Mouse (Mus musculus): Measurements from ENCODE around the gene Ppia.
A peak's percentile ranks its signal among the peaks of the same experiment; 100 is the strongest.
"Not testable (repeated sequence)": the region's sequence is repeated elsewhere in the genome, so short reads cannot be mapped to it uniquely, and the experiment has no call there.

Gene Ppia

GRCm38 (mm10) chr11:6414751-6415550 lies at the start of gene Ppia:
Gene Ppia (plus strand): TSS chr11:6415443.
- peak; percentile 35 for DNase-seq (ENCODE audit: extremely low spot score)

GRCm38 (mm10) chr11:6365885-6366284 lies 49.4 kb upstream of the Ppia start:
- peak; percentile 79 for DNase-seq (ENCODE audit: extremely low spot score)

DNA sequence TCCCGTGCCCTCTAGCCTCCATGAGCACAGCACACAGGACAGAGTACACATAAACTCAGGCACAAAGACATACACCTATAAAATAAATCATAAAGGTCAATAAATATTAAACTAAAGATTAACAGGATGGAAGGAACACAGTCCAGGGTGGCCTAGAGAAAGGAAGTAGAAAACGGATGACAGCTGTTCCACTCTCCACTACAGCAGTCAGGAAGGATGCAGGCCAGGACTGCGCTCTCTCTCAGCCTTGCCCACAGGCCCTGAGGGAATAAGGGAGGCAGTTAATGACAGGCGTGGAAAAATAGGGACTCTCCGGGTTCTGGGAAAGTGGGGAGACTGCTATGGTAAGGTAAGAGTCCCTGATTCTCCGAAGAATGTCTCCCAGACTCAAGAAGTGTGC lies 48.8 kb upstream of the Ppia start:
- no peak for DNase-seq (ENCODE audit: extremely low spot score)

GRCm38 (mm10) chr11:6367156-6367555 lies 48.1 kb upstream of the Ppia start:
- DNase-seq (ENCODE audit: extremely low spot score) = peak; percentile 37

GRCm38 (mm10) chr11:6367986-6368385 lies 47.3 kb upstream of the Ppia start:
- not testable (repeated sequence) for DNase-seq (ENCODE audit: extremely low spot score)

DNA sequence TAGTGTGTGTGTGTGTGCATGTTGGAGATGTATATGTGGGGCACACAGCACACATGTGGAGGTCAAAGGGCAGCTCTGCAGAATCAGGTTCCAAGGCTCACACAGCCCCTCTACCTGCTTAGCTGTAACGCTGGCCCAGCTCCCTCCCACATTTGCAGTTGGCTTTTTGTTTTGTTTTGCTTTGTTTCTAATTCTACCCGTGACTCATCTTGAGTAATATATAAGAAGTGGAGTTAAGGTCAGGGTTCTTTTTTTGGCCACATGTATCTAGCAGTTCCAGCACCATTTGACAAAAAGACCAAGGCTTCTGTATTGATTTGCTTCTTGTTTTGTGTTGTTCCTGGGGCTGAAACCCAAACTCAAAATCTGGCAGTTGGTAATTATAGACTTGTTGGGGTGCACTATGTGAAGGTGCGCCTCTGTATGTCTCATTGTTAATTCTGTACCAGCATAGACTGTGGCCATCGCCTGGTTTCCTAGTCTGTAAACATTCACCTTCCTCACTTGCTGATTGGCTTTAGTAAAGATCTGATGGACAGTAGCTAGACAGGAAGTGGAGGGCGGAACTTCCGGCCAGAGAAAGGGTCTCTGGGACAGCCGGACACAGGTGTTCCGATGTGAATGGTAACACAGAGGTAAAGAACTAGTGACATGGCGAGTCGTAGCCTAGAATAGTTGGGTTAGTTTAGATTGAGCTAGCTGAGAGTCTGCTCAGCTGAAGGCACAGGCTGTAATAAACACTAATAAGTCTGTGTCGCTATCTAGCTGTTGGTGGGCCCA lies 43.7 kb upstream of the Ppia start:
- DNase-seq (ENCODE audit: extremely low spot score) = no peak

- DNase-seq (ENCODE audit: extremely low spot score) = no peak
Observed at GRCm38 (mm10) chr11:6372784-6373183, 42.5 kb upstream of the Ppia start.

DNA sequence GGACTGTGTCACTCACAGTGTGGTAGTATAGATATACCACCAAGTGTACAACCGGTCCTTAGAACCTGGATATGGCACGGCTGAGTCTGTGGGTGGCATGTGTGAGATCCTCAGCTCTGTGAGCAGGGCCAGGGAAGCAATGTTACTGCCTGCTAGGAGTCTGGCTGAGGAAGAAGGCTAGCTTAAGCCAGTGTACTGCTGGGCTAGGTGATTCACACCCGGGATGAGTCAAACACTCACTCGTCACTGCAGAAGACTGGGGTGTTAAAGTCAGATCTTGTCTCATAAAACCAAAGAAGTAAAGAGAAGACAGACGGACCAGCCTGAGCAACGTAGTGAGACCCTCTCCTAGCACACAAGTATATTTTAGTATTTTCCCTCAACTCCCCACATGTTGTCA lies 34.3 kb upstream of the Ppia start:
- DNase-seq (ENCODE audit: extremely low spot score) = no peak

DNA sequence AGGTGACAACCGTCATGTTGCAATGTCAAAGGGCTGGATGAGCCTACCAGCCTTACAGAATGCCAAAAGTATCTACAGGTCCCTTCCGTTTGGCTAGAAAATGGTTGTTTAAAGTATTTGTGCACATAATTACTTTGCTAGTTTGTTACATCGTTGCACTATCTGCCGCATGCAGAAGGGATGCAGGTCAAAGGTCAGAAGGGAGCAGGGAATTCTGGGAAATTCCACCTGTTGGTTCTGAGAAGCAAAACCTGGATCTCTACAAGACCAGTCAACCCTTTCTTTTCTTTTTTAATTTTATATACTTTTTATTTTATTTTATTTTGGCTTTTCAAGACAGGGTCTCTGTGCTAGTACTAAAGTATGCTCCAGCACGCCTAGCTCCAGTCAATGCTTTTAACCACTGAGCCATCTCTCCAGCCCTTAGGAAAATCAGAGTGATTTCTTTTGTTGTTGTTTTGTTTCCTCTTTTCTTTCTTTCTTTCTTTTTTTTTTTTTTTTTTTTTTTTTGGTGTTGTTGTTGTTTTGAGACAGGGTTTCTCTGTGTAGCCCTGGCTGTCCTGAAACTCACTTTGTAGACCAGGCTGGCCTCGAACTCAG lies 27.0 kb upstream of the Ppia start:
- no peak for DNase-seq (ENCODE audit: extremely low spot score)

DNA sequence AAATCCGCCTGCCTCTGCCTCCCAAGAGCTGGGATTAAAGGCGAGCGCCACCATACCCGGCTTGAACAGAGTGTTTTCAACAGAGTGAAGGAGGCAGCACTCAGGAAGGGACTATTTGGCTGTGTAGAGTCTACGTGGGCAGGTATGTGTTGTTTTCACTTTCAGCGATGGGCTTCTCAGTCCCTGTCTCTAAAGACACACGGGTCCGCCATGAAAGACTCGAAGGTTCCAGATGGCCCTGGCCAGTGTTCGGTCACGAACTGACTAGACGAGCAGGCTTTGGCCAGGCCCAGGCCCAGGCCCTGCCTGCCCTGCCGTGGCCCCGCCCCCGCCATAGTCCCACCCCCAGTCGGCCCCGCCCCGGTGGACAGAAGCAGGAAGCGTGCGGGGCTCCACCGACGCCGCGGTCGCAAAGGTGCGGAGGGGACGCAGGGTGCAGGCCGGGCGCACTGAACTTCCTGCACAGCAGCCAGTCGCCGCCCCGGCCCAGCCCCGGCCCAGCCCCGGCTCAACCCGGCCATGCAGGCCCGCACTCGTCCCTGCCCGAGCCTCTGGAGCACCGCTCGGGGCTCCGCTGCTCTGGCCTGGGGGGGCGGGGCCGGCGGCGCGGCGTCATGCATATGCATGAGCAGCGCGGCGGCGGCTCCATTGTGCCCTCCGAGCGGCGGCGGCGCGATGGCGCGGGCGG lies 26.4 kb upstream of the Ppia start, which contains the start of gene Zmiz2:
TSS of gene Zmiz2 (plus strand) at position 349 of the 688 bp plus-strand sequence.
- peak; percentile 97 for DNase-seq (ENCODE audit: extremely low spot score)

GRCm38 (mm10) chr11:6389483-6389921 lies 25.7 kb upstream of the Ppia start:
- DNase-seq (ENCODE audit: extremely low spot score) = peak; percentile 22

- no peak for DNase-seq (ENCODE audit: extremely low spot score)
Observed at GRCm38 (mm10) chr11:6390376-6391053, 24.7 kb upstream of the Ppia start.

DNA sequence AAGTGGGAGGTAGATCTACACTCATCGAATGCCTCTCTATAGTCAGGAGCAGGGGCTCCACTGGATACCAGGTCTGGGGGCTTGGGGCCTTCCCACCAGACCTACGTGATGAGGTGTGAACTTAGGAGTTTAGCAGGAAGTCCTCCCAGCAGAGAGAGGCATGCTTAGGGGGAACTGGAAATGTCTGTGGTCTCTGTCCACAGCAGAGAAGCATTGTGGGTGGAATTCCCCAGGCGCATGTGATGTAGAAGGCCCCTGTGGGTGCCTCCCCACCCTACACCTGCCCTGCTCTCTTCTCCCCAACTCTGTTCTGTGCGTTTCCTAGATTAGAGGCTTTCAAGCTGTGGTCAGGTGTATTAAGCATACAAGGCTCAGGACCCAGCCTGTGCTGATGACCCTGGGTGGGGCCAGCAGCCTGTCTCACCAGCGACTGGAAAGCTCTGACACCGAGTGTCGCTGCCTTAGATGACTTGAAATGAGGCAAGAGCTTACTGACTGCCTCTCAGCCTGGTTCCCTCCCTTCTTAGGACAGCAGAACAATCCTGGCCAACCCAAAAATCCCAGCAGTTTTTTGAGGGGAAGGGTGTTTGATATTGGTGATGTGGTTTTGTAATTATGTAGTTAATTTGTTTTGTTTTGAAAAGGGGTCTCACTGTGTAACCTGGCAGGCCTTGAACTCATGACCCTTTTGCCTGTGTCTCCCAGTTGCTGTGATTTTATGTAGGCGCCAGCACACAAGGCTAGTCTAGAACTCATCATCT lies 23.5 kb upstream of the Ppia start:
- no peak for DNase-seq (ENCODE audit: extremely low spot score)

DNA sequence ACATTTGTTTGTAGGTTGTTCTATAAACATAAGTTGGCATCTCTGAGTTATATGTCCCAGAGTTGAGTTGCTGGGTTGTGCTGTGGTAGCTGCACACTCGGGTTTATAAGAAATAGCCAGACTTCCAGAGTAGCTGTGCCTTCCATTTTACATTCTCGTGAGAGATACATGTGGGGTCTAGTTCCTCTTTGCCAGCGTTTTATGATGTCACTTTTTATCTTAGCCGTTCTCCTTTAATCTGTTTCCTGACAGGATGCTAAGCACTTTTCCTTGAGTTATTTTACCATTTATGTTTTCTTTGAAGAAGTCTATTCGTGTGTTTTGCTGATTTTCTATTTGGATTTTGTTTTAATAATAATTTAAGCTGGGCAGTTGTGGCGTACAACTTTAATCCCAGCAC lies 22.4 kb upstream of the Ppia start:
- DNase-seq (ENCODE audit: extremely low spot score) = no peak

DNA sequence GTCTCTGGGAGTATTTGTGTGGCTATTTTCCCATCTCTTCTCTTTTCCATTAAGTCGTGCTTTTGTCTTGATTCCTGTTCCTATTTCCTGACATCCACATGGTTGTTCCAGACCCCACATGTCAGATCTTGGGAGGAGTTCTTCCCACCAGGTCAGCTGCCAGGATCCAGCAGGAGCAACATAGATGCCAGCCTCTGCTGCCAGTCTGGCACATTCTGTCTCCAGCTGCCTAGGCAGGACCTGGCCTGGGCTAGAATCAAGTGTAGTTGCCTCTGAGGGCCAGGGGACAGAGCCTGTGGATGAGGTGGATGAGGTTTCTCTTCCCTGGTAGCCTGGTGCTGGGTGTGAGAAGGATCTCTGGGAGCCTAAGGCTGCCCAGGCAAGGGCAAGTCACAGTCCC lies 21.4 kb upstream of the Ppia start:
- DNase-seq (ENCODE audit: extremely low spot score) = no peak

- DNase-seq (ENCODE audit: extremely low spot score) = no peak
Observed at GRCm38 (mm10) chr11:6395565-6395964, 19.7 kb upstream of the Ppia start.

GRCm38 (mm10) chr11:6398141-6398540 lies 17.1 kb upstream of the Ppia start:
- DNase-seq (ENCODE audit: extremely low spot score) = no peak

DNA sequence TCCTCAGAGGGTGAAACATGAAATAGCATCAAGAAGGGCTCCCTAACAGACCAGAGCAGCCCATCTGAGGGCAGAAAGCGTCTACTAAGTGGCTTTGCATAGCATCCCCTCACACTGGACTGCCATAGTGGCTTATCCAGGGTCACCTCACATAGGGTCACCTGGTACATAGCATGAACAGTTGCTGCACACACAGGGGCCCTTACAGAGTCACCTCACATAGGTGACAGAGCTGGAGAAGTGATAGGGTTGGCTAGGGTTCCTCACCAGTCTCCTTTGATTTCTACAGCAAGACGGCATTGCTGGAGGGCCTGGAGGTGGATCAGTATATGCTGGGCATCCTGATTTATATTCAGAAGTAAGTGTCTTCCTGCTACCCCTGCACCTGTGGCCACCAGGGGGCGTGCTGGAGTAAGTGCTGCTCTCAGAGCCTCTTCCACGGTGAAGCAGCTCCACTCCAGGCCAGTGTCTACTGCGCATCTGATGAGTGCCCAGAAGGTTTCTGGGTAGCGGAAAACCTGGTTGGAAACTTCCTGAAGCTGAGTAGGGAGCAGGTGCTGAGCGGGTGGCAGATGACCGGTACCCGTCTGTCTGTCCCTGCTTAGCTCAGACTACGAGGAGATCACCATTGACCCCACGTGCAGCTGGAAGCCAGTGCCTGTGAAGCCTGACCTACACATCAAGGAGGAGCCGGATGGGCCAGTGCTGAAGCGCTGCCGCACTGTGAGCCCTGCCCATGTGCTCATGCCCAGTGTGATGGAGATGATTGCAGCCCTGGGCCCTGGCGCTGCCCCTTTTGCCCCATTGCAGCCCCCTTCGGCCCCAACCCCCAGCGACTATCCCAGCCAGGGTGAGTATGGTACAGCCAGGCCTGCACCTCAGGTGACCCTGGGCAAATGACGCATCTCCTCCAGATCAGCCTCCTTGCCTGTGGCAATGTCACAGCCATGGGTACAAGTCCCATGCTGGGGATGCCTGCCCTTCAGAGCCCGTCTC lies 12.4 kb upstream of the Ppia start:
- DNase-seq (ENCODE audit: extremely low spot score) = peak; percentile 56

DNA sequence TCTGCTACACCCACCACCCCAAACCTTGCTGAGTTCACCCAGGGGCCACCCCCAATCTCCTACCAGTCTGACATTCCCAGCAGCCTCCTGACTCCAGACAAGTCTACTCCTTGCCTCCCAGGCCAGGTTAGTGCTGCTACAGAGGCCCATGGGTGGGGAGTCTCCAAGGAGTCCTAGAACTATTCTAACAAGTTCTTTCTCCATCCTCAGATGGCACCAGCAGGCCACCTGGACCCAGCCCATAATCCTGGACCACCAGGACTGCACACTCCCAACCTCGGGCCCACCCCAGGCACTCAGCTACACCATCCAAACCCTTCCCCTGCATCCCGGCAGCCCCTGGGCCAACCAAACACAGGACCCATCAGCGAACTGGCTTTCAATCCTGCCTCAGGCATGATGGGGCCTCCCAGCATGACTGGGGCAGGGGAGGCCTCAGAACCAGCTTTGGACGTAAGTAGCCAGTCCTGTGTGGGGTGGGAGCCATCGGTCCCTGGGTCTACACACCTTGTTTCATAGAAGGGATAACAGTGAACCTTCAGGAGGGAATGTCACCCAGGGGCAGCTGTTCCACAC lies 11.3 kb upstream of the Ppia start:
- no peak for DNase-seq (ENCODE audit: extremely low spot score)

Measured in embryo, embryonic 9.5 days (tissue).